Comparison of ENCODE assay signal across 27 mouse cellular contexts in the genomic region with DNA sequence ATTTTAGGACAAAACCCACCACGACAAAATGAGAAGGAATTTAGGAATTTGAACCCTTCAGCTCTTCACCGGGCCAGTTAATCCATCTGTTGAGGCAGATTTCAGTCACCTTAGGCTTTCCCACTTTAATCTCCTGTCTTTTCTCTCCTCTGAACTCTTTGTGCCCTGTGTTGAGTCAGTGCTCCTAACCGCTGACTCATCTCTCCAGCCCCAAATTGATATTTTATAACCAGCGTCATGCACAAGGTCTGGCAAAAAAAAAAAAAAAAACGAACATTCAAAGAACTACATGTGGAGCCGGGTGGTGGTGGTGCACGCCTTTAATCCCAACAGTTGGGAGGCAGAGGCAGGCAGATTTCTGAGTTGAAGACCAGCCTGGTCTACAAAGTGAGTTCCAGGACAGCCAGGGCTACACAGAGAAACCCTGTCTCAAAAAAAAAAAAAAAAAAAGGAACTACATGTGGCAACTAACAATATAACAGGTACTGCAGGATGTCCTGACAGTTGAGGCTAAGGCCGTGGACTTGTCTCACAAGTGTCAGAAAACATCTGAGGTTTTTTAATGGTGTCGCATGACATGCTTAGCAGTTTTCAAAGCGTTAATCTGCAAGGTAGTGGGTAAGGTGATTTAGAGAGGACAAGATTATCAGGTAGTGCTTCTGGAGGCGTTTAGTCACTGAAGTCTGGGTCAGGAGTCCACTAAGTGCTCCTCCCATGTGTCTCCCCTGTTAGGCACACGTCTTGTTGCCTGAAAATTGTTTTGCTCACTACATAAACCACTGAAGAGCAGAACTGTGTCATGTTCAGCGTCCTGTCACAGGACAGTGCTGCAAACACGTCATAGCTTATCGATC. TPM values are rescaled to one million over a fixed set of nuclear protein-coding genes. Genes with fewer than 3 reads are reported as not detected.
DNase-seq lines count a peak whose midpoint lies in the region; ATAC-seq lines count a peak whose summit lies in the region.
"Had no signal": no experiment of that assay in that cellular context is flagged by ENCODE, and none has a peak within 500 bp of the region (broad histone marks: within the 10 kb centered on the region; RNA-seq: fewer than 3 reads in every experiment).

No protein-coding gene starts in this region.

- peaks cover 41% of the 10 kb centered on the region for H3K36me3 ChIP-seq in kidney, embryonic 15.5 days
- H3K36me3 ChIP-seq in neural tube, embryonic 15.5 days = no peaks in the 10 kb centered on the region

- H3K27ac ChIP-seq in kidney, embryonic 15.5 days = no peak overlapping the region
- H3K27ac ChIP-seq in neural tube, embryonic 15.5 days (replicated peaks) = no peak overlapping the region
- H3K27ac ChIP-seq: embryonic facial prominence, embryonic 13.5 days; forebrain, embryonic 12.5 days; hindbrain, postnatal 0 days; liver, embryonic 14.5 days; neural tube, embryonic 13.5 days had no signal

- no peak overlapping the region for H3K4me3 ChIP-seq in kidney, embryonic 15.5 days (replicated peaks)
- H3K4me3 ChIP-seq in neural tube, embryonic 15.5 days (replicated peaks) = no peak overlapping the region
- H3K4me3 ChIP-seq: embryonic facial prominence, embryonic 13.5 days; erythroblast, embryonic 14.5 days; forebrain, embryonic 12.5 days; myocyte; neural tube, embryonic 13.5 days had no signal

- peak; percentile 31 to 57 for DNase-seq in adrenal gland, adult (ENCODE audit: inconsistent age in 2 of 2, low spot score in 1 of 2)
- DNase-seq in adrenal gland, postnatal 4 days (ENCODE audit: low spot score in 2 of 2) = no peak
- peak; percentile 31 for DNase-seq in kidney, adult 9 months
- no peak for DNase-seq in gastrocnemius, postnatal 36 days
- no peak for DNase-seq in retina, embryonic 14.5 days (ENCODE audit: low spot score)
- DNase-seq: cerebellum, adult 18-20 months; cerebellum, postnatal 14 days; embryo, embryonic 11 days; kidney, adult 18-20 months; kidney, postnatal 25 days; lung, embryonic 14.5 days; right cerebral cortex, adult 18-20 months; right cerebral cortex, postnatal 4 days; thymus, adult 18-20 months had no signal

- no peak for ATAC-seq in kidney, embryonic 15.5 days (replicated peaks; ENCODE audit: low FRiP score)
- peak; percentile 52 for ATAC-seq in granulocyte monocyte progenitor cell, adult 5-6 weeks (replicated peaks; ENCODE audit: poor library complexity, severe bottlenecking)
- no peak for ATAC-seq in neural tube, embryonic 15.5 days (ENCODE audit: low FRiP score)
- ATAC-seq: hindbrain, postnatal 0 days; midbrain, embryonic 16.5 days had no signal

- H3K27me3 ChIP-seq in kidney, embryonic 15.5 days = no peaks in the 10 kb centered on the region
- no peaks in the 10 kb centered on the region for H3K27me3 ChIP-seq in neural tube, embryonic 15.5 days (replicated peaks)
- H3K27me3 ChIP-seq: CH12.LX; embryonic facial prominence, embryonic 13.5 days; forebrain, embryonic 12.5 days; neural tube, embryonic 13.5 days had no signal

- H3K9me3 ChIP-seq in kidney, embryonic 15.5 days (replicated peaks) = no peaks in the 10 kb centered on the region
- H3K9me3 ChIP-seq in neural tube, embryonic 15.5 days (replicated peaks) = no peaks in the 10 kb centered on the region
- H3K9me3 ChIP-seq: embryonic facial prominence, embryonic 13.5 days; forebrain, embryonic 12.5 days; neural tube, embryonic 13.5 days had no signal

- intact Hi-C loops in gastrocnemius, postnatal 36 days (cut with DNase I) = no loop called here

- no peak overlapping the region for H3K4me2 ChIP-seq in kidney, embryonic 15.5 days
- H3K4me2 ChIP-seq in neural tube, embryonic 15.5 days = no peak overlapping the region
- H3K4me2 ChIP-seq: embryonic facial prominence, embryonic 13.5 days; forebrain, embryonic 12.5 days; heart, embryonic 11.5 days; lung, embryonic 14.5 days; neural tube, embryonic 13.5 days had no signal

- H3K4me1 ChIP-seq in kidney, embryonic 15.5 days = no peaks in the 10 kb centered on the region
- no peaks in the 10 kb centered on the region for H3K4me1 ChIP-seq in neural tube, embryonic 15.5 days
- H3K4me1 ChIP-seq: embryonic facial prominence, embryonic 13.5 days; forebrain, embryonic 12.5 days; neural tube, embryonic 13.5 days had no signal

- WGBS in kidney, embryonic 15.5 days = 86% methylated on average over 15 of the region's 15 CpGs
- 92% methylated on average over 15 of the region's 15 CpGs for WGBS in neural tube, embryonic 15.5 days

- H3K9ac ChIP-seq in kidney, embryonic 15.5 days = no peak overlapping the region
- H3K9ac ChIP-seq in neural tube, embryonic 15.5 days (replicated peaks) = no peak overlapping the region
- H3K9ac ChIP-seq: embryonic facial prominence, embryonic 13.5 days; forebrain, embryonic 12.5 days; liver, embryonic 14.5 days; lung, embryonic 14.5 days; neural tube, embryonic 13.5 days had no signal

RNA-seq across cellular contexts. Expression of a gene that starts 11.7 kb away (rescaled TPM):
- total RNA-seq in adrenal gland, postnatal 4 days (2021) = 10 to 100 TPM; 43.3 to 48.0 TPM
- polyA plus RNA-seq in kidney, embryonic 15.5 days (2015; fragmentation: Nextera tagmentation; extraction: Ambion mirVana) = 43.0 and 46.6 TPM in 2 replicates
- 14.1 and 18.8 TPM in 2 replicates for total RNA-seq in granulocyte monocyte progenitor cell, adult 5-6 weeks (2014; fragmentation: Nextera tagmentation)
- total RNA-seq in granulocyte monocyte progenitor cell, adult 5-6 weeks (2017) = 29.7 and 35.7 TPM in 2 replicates
- total RNA-seq in gastrocnemius, postnatal 36 days (2021) = 10 to 100 TPM in 1 of 2 experiments, 1 to 10 TPM in 1; 8.4 to 12.1 TPM
- 22.7 and 29.1 TPM in 2 replicates for polyA plus RNA-seq in neural tube, embryonic 15.5 days (2015; fragmentation: Nextera tagmentation; extraction: Ambion mirVana)
- polyA plus RNA-seq: erythroblast, embryonic 14.5 days had no signal

RNA-seq across cellular contexts. Expression of a gene that starts 11.9 kb away (rescaled TPM):
- 10 to 100 TPM; 14.8 to 16.5 TPM for total RNA-seq in adrenal gland, postnatal 4 days (2021)
- polyA plus RNA-seq in kidney, embryonic 15.5 days (2015; fragmentation: Nextera tagmentation; extraction: Ambion mirVana) = 17.3 and 19.7 TPM in 2 replicates
- 63.4 and 87.2 TPM in 2 replicates for total RNA-seq in granulocyte monocyte progenitor cell, adult 5-6 weeks (2014; fragmentation: Nextera tagmentation)
- 29.6 and 36.4 TPM in 2 replicates for total RNA-seq in granulocyte monocyte progenitor cell, adult 5-6 weeks (2017)
- 1 to 10 TPM; 1.7 to 2.6 TPM for total RNA-seq in gastrocnemius, postnatal 36 days (2021)
- 14.3 and 14.4 TPM in 2 replicates for polyA plus RNA-seq in neural tube, embryonic 15.5 days (2015; fragmentation: Nextera tagmentation; extraction: Ambion mirVana)

RNA-seq across cellular contexts. Expression of a gene that starts 29.4 kb away (rescaled TPM):
- total RNA-seq in adrenal gland, postnatal 4 days (2021) = 100 to 1,000 TPM; 840 to 862 TPM
- polyA plus RNA-seq in kidney, embryonic 15.5 days (2015; fragmentation: Nextera tagmentation; extraction: Ambion mirVana) = 557 and 573 TPM in 2 replicates
- 534 and 562 TPM in 2 replicates for total RNA-seq in granulocyte monocyte progenitor cell, adult 5-6 weeks (2014; fragmentation: Nextera tagmentation)
- total RNA-seq in granulocyte monocyte progenitor cell, adult 5-6 weeks (2017) = 175 and 228 TPM in 2 replicates
- total RNA-seq in gastrocnemius, postnatal 36 days (2021) = 1,000 to 10,000 TPM; 1,123 to 1,124 TPM
- polyA plus RNA-seq in neural tube, embryonic 15.5 days (2015; fragmentation: Nextera tagmentation; extraction: Ambion mirVana) = 595 and 628 TPM in 2 replicates

Comparison
In these comparisons a context has a peak if more than half of its experiments do, and no peak if none do; other contexts are left out.
1. DNase-seq: peak in adrenal gland, adult (2 of 2) and kidney, adult 9 months (single experiment); none in adrenal gland, postnatal 4 days (0 of 2), gastrocnemius, postnatal 36 days (0 of 2) and retina, embryonic 14.5 days (single experiment).
2. RNA of a gene that starts 11.9 kb away (total RNA-seq): 29.6 to 87.2 TPM in granulocyte monocyte progenitor cell, adult 5-6 weeks and 14.8 to 16.5 TPM in adrenal gland, postnatal 4 days; 1.7 to 2.6 TPM in gastrocnemius, postnatal 36 days; every median in the first group is over 4 times any median in the second.